Mouse (Mus musculus): ENCODE measurements around the gene Cnksr3.

- no peak for TF ChIP-seq CTCF (conservative IDR thresholded peaks at IDR 0.05; ENCODE audit: low read length)
- TF ChIP-seq NANOG (IDR thresholded peaks at IDR 0.05; ENCODE audit: borderline replicate concordance, low read length): no peak
These were observed 22.6 kb upstream of the Cnksr3 start for GRCm38 (mm10) chr10:7234601-7235000.
